Mouse (Mus musculus): Measurements from ENCODE around the gene Tesmin. TPM values are rescaled to one million over a fixed set of nuclear protein-coding genes. Genes with fewer than 3 reads are reported as not detected.

Tesmin gene
- polyA plus RNA-seq, 2 experiments from 2014 or later, result not detected

DNA sequence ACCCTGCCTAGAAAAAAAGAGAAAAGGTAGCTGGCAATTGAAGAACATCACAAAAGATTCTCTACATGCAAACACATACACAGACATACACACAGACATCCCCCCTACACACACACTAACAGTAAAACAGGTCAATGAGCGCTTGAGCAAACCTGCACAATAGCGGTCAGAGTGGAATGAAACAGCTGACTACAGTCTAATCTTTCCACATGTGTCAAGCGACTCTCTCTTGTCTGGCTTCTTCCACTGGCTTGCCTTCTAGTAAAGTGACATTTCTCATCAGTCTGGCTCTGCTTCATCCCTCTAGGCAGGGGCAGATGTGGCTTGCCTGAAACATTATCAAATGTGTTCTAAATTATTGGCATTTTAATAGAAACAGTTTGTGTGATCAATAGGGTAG lies 5.6 kb downstream of the Tesmin start:
- ATAC-seq, result no peak

GRCm38 (mm10) chr19:3400057-3400456 lies 11.4 kb downstream of the Tesmin start:
- no peak for ATAC-seq

DNA sequence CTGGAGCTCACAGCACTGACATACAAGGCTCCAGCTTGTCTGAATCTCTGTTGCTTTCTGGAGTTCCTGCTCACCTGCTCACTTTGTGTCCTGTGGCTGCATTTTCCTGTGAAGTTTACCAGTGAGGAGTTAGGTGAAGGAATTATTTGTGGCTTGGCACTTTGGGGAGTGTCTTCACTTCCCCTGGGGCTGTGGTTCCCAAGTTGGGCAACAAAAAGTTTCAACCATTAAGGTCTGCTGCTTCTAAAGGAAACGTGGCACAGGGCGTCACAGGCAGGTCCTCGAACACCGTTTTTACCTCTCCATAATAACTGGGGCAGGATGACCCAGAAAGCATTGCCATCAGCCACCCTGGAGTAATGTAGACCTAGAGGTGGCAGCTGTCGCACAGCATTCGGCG lies 12.8 kb downstream of the Tesmin start:
- no peak for ATAC-seq

- no peak for ATAC-seq
Measured at GRCm38 (mm10) chr19:3401943-3402342, 13.3 kb downstream of the Tesmin start.

DNA sequence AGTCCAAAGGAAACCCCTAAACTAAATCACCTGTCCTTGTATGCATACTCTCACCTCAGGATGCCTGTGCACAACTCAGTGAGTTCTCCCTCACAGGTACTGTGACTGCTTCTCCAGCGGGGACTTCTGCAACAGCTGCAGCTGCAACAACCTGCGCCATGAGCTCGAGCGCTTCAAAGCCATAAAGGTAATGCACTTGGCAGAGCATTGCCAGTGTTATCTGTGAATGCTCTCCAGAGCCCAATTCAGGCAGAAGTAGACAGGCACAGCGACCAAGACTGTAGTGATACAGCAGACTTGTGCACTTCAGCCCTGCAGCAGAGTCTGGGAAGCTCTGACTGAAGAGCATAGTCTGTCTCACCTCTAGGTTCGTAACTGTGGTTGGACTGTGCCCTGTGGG lies 13.7 kb downstream of the Tesmin start:
- ATAC-seq, result no peak

DNA sequence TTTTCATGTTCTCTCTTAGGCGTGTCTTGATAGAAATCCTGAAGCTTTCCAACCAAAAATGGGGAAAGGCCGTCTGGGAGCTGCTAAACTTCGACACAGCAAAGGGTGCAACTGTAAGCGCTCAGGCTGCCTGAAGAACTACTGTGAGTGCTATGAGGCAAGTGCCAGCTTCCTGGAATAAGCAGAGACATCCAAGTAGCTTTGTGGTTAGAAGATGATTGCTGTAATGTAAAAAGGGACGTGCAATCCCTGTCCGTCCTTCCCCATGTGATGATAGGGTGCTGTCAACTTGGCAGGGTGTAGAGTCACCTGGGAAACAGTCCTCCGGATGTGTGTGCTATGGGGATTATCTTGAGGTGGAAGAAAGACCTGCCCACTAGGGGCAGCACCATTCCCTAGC lies 15.4 kb downstream of the Tesmin start:
- ATAC-seq, result no peak

- ATAC-seq, result no peak
Measured at GRCm38 (mm10) chr19:3405531-3406281, 17.0 kb downstream of the Tesmin start.

GRCm38 (mm10) chr19:3414268-3414733 lies 25.6 kb downstream of the Tesmin start, which contains the start of gene Gal:
Gene Gal (minus strand): TSS chr19:3414544.
- ATAC-seq, result no peak

DNA sequence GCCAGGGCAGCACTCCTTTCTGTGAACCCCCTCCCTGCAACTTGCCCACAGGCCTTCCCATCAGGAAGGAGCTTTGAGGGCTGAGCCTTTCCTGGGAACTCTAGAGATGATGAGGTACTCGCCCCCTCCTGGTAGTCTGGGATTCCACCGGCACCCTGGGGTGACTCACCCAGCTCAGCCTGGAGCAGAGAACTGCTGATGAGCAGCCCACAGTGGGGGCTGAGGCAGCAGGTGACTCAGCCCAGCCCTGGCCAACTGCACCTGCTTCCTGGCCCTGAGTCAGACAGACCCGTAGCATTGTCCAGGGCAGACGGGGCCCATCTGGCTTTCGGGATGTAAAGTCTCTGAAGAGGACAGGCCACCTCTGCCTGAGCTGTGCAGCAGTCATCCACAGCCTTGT lies 30.6 kb downstream of the Tesmin start:
- no peak for ATAC-seq

- ATAC-seq, result no peak
Measured at GRCm38 (mm10) chr19:3422488-3422887, 33.8 kb downstream of the Tesmin start.

DNA sequence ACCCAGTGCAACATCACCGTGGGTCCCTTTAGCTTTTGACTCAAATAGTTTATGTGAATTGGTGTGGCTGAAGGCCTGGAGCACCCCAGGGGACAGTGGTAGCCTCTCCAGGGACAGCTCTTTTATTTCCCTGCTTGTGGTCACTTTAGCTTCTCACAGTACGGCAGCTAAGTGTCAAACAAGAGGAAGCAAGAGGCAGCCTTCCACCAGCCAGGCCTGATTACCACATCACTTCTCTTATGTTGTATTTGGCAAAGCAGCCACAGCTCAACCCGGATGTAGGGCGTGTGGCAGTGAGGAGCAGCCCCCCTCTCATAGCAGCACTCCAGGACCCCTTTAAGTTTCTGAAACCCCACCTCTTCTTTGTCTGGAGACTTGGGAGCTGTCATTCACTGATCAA lies 34.3 kb downstream of the Tesmin start:
- ATAC-seq, result no peak

GRCm38 (mm10) chr19:3424214-3424613 lies 35.6 kb downstream of the Tesmin start:
- ATAC-seq, result no peak

DNA sequence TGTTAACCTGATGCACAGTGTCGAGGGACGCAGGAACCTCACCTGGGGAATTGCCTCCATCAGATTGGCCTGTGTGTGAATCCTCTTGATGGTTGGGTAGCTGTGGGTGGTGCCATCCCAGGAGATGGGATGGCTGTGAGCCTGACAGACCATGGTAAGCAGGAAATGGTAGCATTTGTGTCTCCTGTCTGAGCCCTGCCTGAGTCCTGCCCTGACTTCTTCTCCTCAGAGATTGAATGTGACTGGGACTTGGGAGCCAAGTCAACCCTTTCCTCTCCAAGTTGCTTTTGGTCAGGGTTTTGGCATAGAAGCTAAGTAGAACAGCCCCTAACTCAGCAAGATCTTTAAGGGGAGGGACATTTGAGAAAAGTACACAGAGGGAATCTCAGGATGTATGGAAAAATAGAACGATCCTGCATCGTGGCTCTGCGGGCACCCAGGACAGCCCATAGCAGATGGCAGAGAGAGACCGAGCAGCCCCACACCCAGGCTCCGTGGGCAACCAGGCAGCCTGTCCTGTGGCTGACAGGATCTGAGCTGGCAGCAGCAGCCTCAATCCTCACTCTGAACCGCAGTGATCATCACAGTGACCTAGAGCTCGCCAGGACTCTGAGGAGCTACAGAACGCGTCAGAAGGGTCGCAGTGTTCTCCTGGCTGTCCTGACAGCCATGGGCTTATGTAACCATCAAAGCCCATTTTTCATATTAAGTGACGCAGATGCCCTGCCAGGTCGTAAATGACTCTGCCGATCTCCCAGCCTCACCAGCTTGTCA lies 39.6 kb downstream of the Tesmin start:
- no peak for ATAC-seq

GRCm38 (mm10) chr19:3429156-3429816 lies 40.6 kb downstream of the Tesmin start:
- no peak for ATAC-seq

GRCm38 (mm10) chr19:3431066-3431465 lies 42.4 kb downstream of the Tesmin start:
- no peak for ATAC-seq

- no peak for ATAC-seq
Measured at GRCm38 (mm10) chr19:3431969-3432368, 43.3 kb downstream of the Tesmin start.

DNA sequence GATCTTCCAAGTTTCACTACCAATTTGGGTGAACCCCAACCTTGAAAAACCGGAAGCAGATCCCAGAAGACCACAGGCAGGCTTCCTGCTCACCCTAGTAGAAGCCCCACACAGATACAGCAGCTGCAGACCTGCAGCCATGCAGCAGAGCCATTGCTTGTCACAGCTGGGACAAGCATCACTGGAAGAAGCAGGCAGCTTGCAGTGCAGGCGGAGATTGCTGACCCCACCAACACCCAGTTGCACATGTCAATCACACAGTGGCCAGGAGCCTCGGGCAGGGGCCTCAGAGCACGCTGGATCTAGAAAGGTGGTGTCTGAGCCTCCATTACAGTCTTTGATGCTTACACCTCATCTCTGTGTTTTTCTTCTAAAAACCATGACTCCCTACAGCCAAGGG lies 45.5 kb downstream of the Tesmin start:
- ATAC-seq, result no peak

DNA sequence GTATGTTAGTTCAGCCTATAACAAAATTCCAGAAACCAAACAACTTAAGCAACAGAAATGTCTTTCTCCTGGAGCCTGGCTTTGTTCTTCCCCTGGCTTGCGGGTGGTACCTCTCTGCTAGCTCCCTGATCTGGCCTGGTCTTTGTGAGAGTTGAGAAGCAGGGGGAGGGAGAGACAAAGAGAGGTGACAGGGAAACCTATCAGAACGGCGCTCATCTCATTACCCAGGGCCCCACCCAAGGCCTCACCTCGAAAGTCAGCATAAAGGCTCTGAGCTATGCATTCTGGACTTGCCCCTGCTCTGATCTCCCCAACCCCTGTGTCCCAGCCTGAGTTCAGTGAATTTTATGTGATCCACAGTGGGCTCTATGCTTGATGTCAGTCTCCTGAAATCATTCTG lies 46.0 kb downstream of the Tesmin start:
- no peak for ATAC-seq

DNA sequence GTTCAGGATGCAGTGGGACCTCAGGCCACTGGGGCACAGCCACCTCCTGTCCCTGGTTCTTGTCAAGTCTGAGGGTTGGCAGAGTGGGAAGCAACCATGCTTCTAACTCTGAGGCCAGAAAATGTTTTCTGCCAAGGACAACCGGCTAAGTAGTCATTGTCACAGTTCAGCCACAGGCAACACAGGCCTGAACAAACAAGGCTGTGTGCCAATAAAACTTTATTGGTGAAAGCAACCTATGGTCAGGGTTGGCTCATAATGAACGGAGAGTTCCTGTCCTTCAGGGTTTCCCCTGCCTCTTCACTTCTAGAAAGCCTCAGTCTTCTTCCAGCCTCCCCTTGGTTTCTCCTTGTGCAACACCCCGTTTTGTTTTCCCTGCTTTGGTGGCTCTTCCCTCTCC lies 47.2 kb downstream of the Tesmin start:
- ATAC-seq, result no peak

DNA sequence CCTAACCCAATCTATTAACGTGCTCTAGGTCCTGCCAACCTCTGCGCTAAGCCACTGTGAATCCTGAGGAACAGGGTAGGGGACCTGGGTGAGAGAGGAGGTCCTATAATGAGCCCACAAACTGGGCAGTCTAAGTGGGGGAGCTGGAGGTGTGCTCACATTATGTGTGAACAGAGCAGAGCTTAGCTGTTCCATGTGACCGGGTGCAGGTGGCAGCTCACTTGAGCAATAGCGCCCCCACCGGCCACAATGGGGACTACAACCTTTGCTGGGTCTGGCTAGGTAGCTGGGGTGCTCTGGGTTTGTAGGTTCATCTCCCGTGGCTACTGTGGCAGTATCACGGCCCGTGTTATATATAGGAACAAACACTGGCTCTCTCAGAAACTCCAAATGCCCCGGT lies 48.2 kb downstream of the Tesmin start:
- no peak for ATAC-seq

GRCm38 (mm10) chr19:3437980-3438379 lies 49.3 kb downstream of the Tesmin start:
- no peak for ATAC-seq

DNA sequence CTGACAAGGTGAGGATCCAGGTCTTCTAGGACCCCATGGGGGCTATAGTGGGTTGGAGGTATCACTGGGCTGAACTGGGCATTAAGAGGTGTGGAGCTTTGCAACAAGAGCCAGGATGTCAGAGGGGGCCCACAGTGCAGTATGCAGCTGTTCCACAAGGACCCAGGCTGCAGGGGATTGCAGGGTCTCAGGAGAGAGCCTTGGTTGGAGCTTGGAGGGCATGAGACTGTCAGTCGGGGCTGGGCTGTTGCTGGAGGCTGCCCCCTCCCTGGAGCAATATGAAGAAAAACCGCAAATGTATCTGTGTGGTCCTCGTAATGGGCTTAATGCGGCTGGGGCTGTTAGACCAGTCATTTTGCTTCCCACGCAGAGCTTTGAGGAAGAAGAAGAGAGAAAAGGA lies 52.0 kb downstream of the Tesmin start:
- ATAC-seq, result no peak

DNA sequence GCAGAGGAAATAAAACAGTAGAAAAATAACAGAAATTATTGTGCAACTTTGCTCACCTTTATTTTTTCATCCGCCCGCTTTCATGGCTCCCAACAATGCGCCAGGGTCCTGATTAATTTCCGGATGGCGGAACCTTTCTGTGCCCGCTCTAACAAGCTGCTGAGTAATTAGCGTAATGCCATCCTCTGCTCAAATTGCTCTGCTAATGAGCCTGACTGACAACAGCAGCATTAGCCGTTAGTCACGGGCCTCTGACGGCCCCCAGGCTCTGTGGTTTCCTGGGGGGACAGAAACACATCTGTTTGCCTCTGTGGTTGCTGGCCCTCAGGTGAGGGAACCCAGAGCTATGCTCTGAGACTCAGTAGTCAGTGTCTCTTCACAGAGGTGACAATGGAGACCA lies 52.4 kb downstream of the Tesmin start:
- no peak for ATAC-seq

- no peak for ATAC-seq
Measured at GRCm38 (mm10) chr19:3447348-3447747, 58.7 kb downstream of the Tesmin start.
